24 mouse cellular contexts compared by ENCODE assay signal in the genomic region with DNA sequence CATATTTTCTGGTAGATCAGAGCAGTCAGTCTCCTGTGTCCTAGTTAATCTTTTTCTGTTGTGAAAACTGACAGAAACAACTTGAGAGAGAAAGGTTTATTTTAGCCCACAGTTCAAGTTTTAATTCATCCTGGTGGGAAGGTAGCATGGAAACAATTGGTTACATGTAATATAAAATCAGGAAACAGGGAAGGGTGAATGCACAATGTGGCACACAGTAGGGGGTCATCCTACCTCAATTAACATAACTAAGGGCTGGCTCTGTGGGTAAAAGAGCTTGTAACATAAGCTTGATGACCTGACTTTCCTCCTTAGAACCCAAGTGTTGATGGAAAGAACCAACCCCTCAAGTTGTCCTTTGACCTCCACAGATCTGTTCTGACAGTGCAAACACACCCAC.
"Had no signal": no experiment of that assay in that cellular context is flagged by ENCODE, and none has a peak within 500 bp of the region (broad histone marks: within the 10 kb centered on the region; RNA-seq: fewer than 3 reads in every experiment).

No protein-coding gene starts in this region.

- H3K4me2 ChIP-seq: heart, embryonic 12.5 days; hindbrain, embryonic 12.5 days; hindbrain, embryonic 14.5 days; intestine, embryonic 15.5 days; limb, embryonic 13.5 days; limb, embryonic 15.5 days; liver, embryonic 12.5 days had no signal

- H3K27me3 ChIP-seq: heart, embryonic 12.5 days; hindbrain, embryonic 12.5 days; intestine, embryonic 15.5 days; limb, embryonic 13.5 days; limb, embryonic 15.5 days; liver, embryonic 12.5 days had no signal

- ATAC-seq: hindbrain, embryonic 16.5 days; inflammation-experienced regulatory T-cells, adult 6 months; intestine, embryonic 15.5 days; intestine, postnatal 0 days; liver, embryonic 12.5 days had no signal

- H3K4me1 ChIP-seq: heart, embryonic 10.5 days; heart, embryonic 12.5 days; hindbrain, embryonic 10.5 days; hindbrain, embryonic 12.5 days; intestine, embryonic 15.5 days; limb, embryonic 13.5 days; limb, embryonic 15.5 days; liver, embryonic 12.5 days had no signal

- H3K36me3 ChIP-seq: heart, embryonic 10.5 days; heart, embryonic 12.5 days; hindbrain, embryonic 10.5 days; hindbrain, embryonic 12.5 days; intestine, embryonic 15.5 days; limb, embryonic 13.5 days; limb, embryonic 15.5 days; liver, embryonic 12.5 days had no signal

- H3K27ac ChIP-seq: gastrocnemius, adult 2 months; heart, embryonic 10.5 days; hindbrain, embryonic 10.5 days; hindbrain, embryonic 12.5 days; hindbrain, embryonic 14.5 days; intestine, embryonic 15.5 days; limb, embryonic 13.5 days; limb, embryonic 15.5 days; liver, embryonic 12.5 days; liver, embryonic 14.5 days had no signal

- H3K9me3 ChIP-seq: heart, embryonic 10.5 days; heart, embryonic 12.5 days; hindbrain, embryonic 10.5 days; hindbrain, embryonic 12.5 days; intestine, embryonic 15.5 days; limb, embryonic 13.5 days; limb, embryonic 15.5 days; liver, embryonic 12.5 days had no signal

- DNase-seq: gastrocnemius, adult 2 months; gastrocnemius, postnatal 10 days; gastrocnemius, postnatal 25 days; heart, adult 18-20 months; heart, postnatal 10 days; heart, postnatal 4 days; kidney, adult 18-20 months; kidney, adult 8-10 months; kidney, postnatal 10 days; kidney, postnatal 25 days; left cerebral cortex, postnatal 4 days had no signal

- H3K4me3 ChIP-seq: gastrocnemius, adult 2 months; heart, embryonic 10.5 days; heart, embryonic 12.5 days; hindbrain, embryonic 10.5 days; hindbrain, embryonic 12.5 days; intestine, embryonic 15.5 days; limb, embryonic 13.5 days; limb, embryonic 15.5 days; liver, embryonic 12.5 days had no signal

- H3K9ac ChIP-seq: heart, embryonic 12.5 days; hindbrain, embryonic 12.5 days; hindbrain, embryonic 14.5 days; intestine, embryonic 15.5 days; limb, embryonic 13.5 days; limb, embryonic 15.5 days; liver, embryonic 12.5 days; liver, embryonic 14.5 days had no signal
